Mouse (Mus musculus): ENCODE data around the gene Hoxc8. TPM values are rescaled to one million over a fixed set of nuclear protein-coding genes. Genes with fewer than 3 reads are reported as not detected.

Gene Hoxc8
- polyA plus RNA-seq, 1 experiment from 2014 or later: 22.9 TPM

DNA sequence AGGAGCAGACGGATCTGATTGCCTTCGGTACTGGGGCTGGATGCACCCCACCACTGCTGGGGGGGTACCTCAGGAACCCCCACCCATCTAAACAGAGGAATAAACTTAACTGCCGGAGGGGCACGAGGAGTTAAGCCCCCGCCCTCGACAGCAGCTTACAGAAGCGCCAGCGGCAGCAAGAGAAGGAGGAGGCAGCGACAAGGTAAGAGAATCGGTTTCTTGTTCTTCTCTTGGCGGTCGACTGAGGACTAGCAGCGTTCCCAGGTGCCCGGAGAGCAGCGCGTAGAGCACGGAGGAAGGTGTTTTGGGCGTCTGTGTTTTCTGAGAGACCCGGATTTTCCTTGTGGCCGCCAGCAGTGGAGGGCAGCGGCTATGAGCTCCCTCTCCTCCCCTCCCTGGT lies 18.2 kb upstream of the Hoxc8 start:
- Histone ChIP-seq H3K27ac (no peak overlapping the region), H3K4me1 (replicated peaks; ENCODE audit: control insufficient read depth, insufficient read depth, low read length) (no peaks in the 10 kb centered on the region), H3K4me2 (replicated peaks) (no peak overlapping the region), H3K9ac (no peak overlapping the region), H3K4me3 (replicated peaks; ENCODE audit: low read length) (no peak overlapping the region), H3K9me3 (ENCODE audit: control insufficient read depth, low read length) (no peaks in the 10 kb centered on the region), H3K36me3 (replicated peaks; ENCODE audit: control insufficient read depth, insufficient read depth) (no peaks in the 10 kb centered on the region), H3K27me3 (ENCODE audit: control insufficient read depth, insufficient read depth, low read length) (peaks cover 100% of the 10 kb centered on the region)
- DNase-seq (ENCODE audit: low spot score) (no peak), ATAC-seq (ENCODE audit: low FRiP score) (no peak)
- 2% methylated on average over 21 of the region's 21 CpGs for WGBS

DNA sequence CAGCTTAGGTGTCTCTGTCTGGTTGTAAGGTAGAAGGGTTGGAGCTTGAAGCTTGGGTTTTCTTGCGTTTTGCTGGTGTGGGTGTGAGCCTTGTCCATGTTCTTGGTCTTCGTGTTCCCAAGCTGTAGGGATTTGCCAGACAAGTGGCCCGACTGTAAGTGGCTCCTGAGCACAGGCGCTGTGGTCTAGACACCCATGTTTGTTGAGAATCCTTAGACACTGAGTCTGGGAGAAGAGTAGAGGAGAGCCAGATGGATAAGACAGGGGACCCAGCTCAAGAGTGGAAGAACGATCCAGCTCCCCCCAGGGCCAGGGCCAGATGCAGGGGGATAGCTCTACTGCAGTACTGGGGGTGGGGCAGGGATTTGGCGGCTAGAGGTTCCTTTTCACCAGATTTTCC lies 17.7 kb upstream of the Hoxc8 start:
- Histone ChIP-seq H3K4me1 (replicated peaks; ENCODE audit: control insufficient read depth, insufficient read depth, low read length) (no peaks in the 10 kb centered on the region), H3K4me3 (replicated peaks; ENCODE audit: low read length) (no peak overlapping the region), H3K9ac (no peak overlapping the region), H3K27me3 (ENCODE audit: control insufficient read depth, insufficient read depth, low read length) (peaks cover 100% of the 10 kb centered on the region), H3K27ac (no peak overlapping the region), H3K9me3 (ENCODE audit: control insufficient read depth, low read length) (no peaks in the 10 kb centered on the region), H3K36me3 (replicated peaks; ENCODE audit: control insufficient read depth, insufficient read depth) (no peaks in the 10 kb centered on the region), H3K4me2 (replicated peaks) (no peak overlapping the region)
- ATAC-seq (ENCODE audit: low FRiP score) (no peak), DNase-seq (ENCODE audit: low spot score) (no peak)
- 0% methylated on average over 6 of the region's 6 CpGs for whole genome bisulfite sequencing

DNA sequence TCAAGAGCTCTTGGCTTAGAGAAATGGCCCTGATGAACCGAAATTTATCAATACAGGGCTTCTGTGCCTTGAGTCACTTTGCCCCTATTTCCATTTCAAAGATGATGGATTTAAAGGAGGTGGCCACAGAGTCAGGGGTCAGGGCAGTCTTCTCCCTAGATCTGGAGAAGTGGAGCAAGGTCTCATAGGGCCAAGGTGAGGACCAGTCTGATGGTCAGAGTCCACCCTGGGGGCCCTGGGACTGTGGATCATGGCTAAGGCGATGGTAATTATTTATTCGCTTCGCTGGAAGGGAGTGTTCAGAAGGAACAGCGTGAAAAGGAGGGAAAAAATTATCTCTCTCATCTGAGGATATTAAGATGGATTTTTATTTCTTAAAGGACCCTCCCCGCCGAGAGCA lies 15.4 kb upstream of the Hoxc8 start:
- Histone ChIP-seq H3K4me1 (replicated peaks; ENCODE audit: control insufficient read depth, insufficient read depth, low read length) (no peaks in the 10 kb centered on the region), H3K27ac (no peak overlapping the region), H3K9me3 (ENCODE audit: control insufficient read depth, low read length) (no peaks in the 10 kb centered on the region), H3K4me2 (replicated peaks) (no peak overlapping the region), H3K36me3 (replicated peaks; ENCODE audit: control insufficient read depth, insufficient read depth) (no peaks in the 10 kb centered on the region), H3K9ac (no peak overlapping the region), H3K4me3 (replicated peaks; ENCODE audit: low read length) (no peak overlapping the region), H3K27me3 (ENCODE audit: control insufficient read depth, insufficient read depth, low read length) (peaks cover 100% of the 10 kb centered on the region)
- 4% methylated on average over 7 of the region's 7 CpGs for WGBS
- no peak for DNase-seq (ENCODE audit: low spot score)
- ATAC-seq (ENCODE audit: low FRiP score): no peak

DNA sequence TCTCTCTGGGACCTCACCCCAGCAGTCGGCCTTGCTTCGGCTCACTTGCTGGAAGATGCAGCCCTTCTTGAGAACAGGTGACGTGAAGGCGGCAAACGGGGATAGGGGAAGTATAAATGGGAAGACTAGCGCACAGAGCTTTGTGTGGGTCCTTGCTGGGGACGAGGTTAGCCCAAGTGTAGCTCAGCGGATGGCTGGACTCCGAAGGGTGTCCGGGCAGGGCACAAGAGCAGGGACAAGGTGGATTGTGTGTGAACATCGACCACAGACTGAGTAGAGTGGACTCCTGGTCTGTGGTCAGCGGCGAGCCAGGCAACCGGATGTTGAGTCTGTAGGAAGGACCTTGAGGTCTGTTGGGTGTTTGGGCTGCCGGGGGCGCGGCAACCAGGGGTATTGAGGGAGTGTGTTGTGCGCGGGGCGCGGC lies 14.7 kb upstream of the Hoxc8 start:
- Histone ChIP-seq H3K4me3 (replicated peaks; ENCODE audit: low read length) (no peak overlapping the region), H3K4me1 (replicated peaks; ENCODE audit: control insufficient read depth, insufficient read depth, low read length) (no peaks in the 10 kb centered on the region), H3K27me3 (ENCODE audit: control insufficient read depth, insufficient read depth, low read length) (peaks cover 100% of the 10 kb centered on the region), H3K9ac (no peak overlapping the region), H3K9me3 (ENCODE audit: control insufficient read depth, low read length) (no peaks in the 10 kb centered on the region), H3K36me3 (replicated peaks; ENCODE audit: control insufficient read depth, insufficient read depth) (no peaks in the 10 kb centered on the region), H3K4me2 (replicated peaks) (no peak overlapping the region), H3K27ac (no peak overlapping the region)
- no peak for DNase-seq (ENCODE audit: low spot score)
- no peak for ATAC-seq (ENCODE audit: low FRiP score)
- 2% methylated on average over 21 of the region's 21 CpGs for WGBS

DNA sequence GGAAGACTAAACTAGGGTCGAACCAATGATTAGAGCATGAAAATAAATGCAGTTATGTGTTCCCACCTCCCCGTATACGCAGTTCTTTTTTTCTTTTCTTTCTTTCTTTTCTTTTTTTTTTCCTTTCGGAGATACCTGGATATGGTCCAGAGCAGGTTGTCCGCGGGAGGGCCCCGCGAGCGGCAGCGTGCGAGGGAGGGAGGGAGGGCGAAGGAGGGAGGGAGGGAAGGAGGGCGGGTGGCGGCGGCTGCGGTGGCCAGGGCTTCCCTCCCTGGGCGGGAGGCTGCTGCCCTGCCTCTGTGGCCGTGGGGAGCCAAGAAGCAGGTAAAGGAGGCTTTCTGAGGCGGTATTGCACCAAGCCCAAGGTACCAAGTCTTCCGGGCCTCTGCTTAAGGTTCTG lies 14.2 kb upstream of the Hoxc8 start, which contains the start of gene Hoxc9:
Hoxc9 (plus strand) TSS at position 269 of the 400 bp plus-strand sequence.
- 2% methylated on average over 15 of the region's 20 CpGs for WGBS
- no peaks in the 10 kb centered on the region for H3K4me1 ChIP-seq (replicated peaks; ENCODE audit: control insufficient read depth, insufficient read depth, low read length)
- H3K27ac ChIP-seq: no peak within 1 kb of the TSS
- ATAC-seq (ENCODE audit: low FRiP score) (no peak), DNase-seq (ENCODE audit: low spot score) (no peak)
- peaks cover 100% of the 10 kb centered on the region for H3K27me3 ChIP-seq (ENCODE audit: control insufficient read depth, insufficient read depth, low read length)
- no peak within 1 kb of the TSS for H3K4me3 ChIP-seq (replicated peaks; ENCODE audit: low read length)
- H3K36me3 ChIP-seq (replicated peaks; ENCODE audit: control insufficient read depth, insufficient read depth): no peaks in the 10 kb centered on the region
- H3K9me3 ChIP-seq (ENCODE audit: control insufficient read depth, low read length): no peaks in the 10 kb centered on the region
- no peak within 1 kb of the TSS for H3K9ac ChIP-seq
- no peak within 1 kb of the TSS for H3K4me2 ChIP-seq (replicated peaks)

DNA sequence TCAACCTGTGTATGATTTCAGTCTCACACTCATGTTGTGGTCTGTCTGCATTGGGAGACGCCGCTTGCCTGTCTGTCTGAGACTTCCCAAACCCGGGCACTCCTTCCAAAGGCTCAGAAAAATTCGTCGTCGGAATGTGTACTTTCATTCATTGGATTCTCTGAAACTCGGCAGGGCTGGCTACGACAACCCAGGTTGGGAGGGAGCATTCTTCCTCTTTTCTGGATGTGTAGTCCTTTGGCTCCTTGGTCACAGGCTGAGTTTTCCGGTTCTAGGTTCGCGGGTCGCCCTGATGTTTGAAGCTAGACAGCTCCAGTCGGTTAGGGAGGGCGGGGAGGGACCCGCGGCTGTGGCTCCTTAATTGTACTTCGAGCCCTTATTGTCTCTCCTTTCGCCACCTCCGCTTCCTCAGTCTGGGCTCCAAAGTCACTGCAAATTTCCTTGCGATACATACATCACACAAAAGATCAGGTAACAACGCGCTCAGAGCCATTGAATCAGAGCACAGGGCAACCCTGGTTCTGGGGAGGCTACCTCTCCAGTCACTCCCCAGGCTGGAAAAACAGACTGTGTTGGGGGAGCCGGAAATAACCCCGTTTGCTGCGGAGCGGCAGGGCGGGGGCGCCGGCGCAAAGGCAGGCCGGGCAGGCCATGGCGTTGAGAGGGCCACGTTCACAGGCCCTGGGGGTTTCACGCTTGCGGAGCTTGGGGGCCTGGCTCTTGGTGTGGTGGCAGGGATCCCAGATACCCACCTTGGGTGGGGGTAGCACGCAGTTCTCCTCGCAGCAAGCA lies 13.6 kb upstream of the Hoxc8 start:
- Histone ChIP-seq H3K4me3 (replicated peaks; ENCODE audit: low read length) (no peak overlapping the region), H3K9ac (no peak overlapping the region), H3K27ac (no peak overlapping the region), H3K36me3 (replicated peaks; ENCODE audit: control insufficient read depth, insufficient read depth) (no peaks in the 10 kb centered on the region), H3K4me1 (replicated peaks; ENCODE audit: control insufficient read depth, insufficient read depth, low read length) (no peaks in the 10 kb centered on the region), H3K4me2 (replicated peaks) (no peak overlapping the region), H3K27me3 (ENCODE audit: control insufficient read depth, insufficient read depth, low read length) (peaks cover 100% of the 10 kb centered on the region), H3K9me3 (ENCODE audit: control insufficient read depth, low read length) (no peaks in the 10 kb centered on the region)
- ATAC-seq (ENCODE audit: low FRiP score) (no peak), DNase-seq (ENCODE audit: low spot score) (no peak)
- WGBS: under 1% methylated on average over 37 of the region's 37 CpGs

DNA sequence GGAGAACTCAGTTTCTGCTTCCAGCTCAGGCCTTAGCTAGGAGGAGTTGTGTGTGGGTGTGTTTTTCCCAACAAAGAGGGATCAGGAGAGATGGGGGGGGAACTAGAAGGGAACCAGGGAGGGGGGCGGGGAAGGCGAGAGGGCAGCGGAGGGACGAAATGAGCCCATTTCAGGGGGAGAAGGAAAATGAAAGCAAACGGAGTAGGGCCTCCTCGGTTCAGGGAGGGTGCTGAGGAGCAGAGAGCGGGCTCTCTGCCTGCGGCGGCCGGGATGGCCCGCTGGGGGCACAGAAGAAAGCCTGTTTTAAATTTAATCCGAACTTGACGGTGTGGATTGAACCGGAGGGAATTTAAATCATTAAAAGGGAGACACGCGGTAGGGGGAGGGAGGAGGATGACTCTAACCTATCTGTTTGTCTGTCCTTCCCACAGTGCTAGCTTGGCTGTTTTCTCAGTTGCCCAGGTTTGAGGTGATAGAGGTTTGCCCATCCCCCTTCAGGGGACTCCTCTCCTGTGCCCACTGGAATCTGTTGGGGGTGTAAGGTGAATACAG lies 12.9 kb upstream of the Hoxc8 start:
- no peak overlapping the region for H3K9ac ChIP-seq
- DNase-seq (ENCODE audit: low spot score): no peak
- no peaks in the 10 kb centered on the region for H3K4me1 ChIP-seq (replicated peaks; ENCODE audit: control insufficient read depth, insufficient read depth, low read length)
- no peaks in the 10 kb centered on the region for H3K36me3 ChIP-seq (replicated peaks; ENCODE audit: control insufficient read depth, insufficient read depth)
- H3K27me3 ChIP-seq (ENCODE audit: control insufficient read depth, insufficient read depth, low read length): peaks cover 100% of the 10 kb centered on the region
- H3K4me3 ChIP-seq (replicated peaks; ENCODE audit: low read length): no peak overlapping the region
- 2% methylated on average over 16 of the region's 16 CpGs for WGBS
- ATAC-seq (ENCODE audit: low FRiP score): no peak
- no peak overlapping the region for H3K4me2 ChIP-seq (replicated peaks)
- H3K27ac ChIP-seq: no peak overlapping the region
- H3K9me3 ChIP-seq (ENCODE audit: control insufficient read depth, low read length): no peaks in the 10 kb centered on the region

DNA sequence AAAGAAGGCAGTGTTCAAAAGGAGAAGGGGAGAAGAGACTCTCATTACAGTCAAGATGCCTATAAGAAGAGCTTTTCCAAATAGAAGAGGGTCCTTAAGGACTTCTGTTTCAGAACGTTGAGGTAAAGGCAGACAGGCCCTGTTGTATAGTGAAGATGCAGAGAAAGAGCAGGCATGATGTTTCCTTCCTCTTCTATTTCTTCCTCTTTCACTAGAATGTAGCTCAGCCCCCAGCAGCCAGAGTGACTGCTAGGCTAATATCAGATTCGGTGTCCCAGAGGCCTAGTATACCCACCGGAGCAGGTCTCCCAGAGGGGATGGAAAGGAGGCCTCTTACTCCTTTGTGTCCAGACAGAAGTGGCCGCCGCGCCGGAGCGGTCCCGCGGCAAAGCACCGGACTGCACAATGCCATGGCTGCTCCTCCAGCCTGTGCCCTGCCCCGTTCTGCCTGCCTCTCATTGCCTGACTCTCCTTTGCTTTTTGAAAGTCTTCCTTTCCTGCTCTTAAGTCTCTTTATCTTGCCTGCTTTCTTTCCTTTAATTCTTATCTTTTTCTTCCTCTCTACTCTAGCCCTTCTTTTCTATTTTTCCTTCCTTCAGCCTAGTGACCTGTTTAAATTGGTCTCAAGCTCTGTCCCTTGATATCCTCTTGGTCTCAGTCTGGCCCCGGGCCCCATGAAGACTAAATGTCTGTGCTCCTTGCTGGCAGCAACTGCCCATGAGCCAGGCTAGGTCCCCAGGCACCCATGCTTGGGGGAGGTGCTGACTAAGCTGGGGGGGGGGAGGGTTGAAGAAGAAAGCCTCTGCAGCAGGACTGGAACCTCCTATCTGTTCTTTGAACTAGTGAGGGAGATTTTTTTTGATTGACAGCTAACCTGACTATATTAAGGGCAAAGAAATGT lies 11.5 kb upstream of the Hoxc8 start:
- H3K9ac ChIP-seq: no peak overlapping the region
- no peak overlapping the region for H3K4me3 ChIP-seq (replicated peaks; ENCODE audit: low read length)
- WGBS: under 1% methylated on average over 13 of the region's 13 CpGs

DNA sequence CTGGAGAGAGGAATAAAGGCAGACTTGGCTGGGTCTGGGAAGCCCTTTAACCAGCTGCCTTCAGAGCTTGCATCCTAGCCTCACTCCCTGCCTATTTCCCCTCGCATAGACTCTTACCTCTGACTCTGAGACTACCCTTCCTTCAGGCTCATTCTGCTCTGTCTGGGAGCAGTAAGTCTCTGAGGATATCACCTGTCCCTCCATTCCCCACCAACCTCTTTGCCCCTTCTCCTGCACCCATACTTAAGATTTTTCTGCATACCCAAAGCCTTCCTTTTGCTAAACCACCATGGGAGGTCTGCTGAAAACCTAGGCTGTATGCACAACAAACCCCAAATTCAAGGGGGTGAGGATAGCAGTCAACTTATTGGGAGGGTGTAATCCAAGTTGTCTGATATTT lies 10.5 kb upstream of the Hoxc8 start:
- 0% methylated on average over 1 of the region's 1 CpGs for WGBS
- no peaks in the 10 kb centered on the region for H3K9me3 ChIP-seq (ENCODE audit: control insufficient read depth, low read length)
- H3K4me3 ChIP-seq (replicated peaks; ENCODE audit: low read length): no peak overlapping the region
- DNase-seq (ENCODE audit: low spot score) (no peak), ATAC-seq (ENCODE audit: low FRiP score) (no peak)
- no peak overlapping the region for H3K4me2 ChIP-seq (replicated peaks)
- peaks cover 100% of the 10 kb centered on the region for H3K27me3 ChIP-seq (ENCODE audit: control insufficient read depth, insufficient read depth, low read length)
- H3K4me1 ChIP-seq (replicated peaks; ENCODE audit: control insufficient read depth, insufficient read depth, low read length): no peaks in the 10 kb centered on the region
- H3K36me3 ChIP-seq (replicated peaks; ENCODE audit: control insufficient read depth, insufficient read depth): no peaks in the 10 kb centered on the region
- H3K27ac ChIP-seq: no peak overlapping the region
- H3K9ac ChIP-seq: no peak overlapping the region

More for the DNA sequence above, 11.5 kb upstream of the Hoxc8 start:
- DNase-seq (ENCODE audit: low spot score) (no peak), ATAC-seq (ENCODE audit: low FRiP score) (no peak)
- Histone ChIP-seq H3K27me3 (ENCODE audit: control insufficient read depth, insufficient read depth, low read length) (peaks cover 100% of the 10 kb centered on the region), H3K36me3 (replicated peaks; ENCODE audit: control insufficient read depth, insufficient read depth) (no peaks in the 10 kb centered on the region), H3K4me2 (replicated peaks) (no peak overlapping the region), H3K4me1 (replicated peaks; ENCODE audit: control insufficient read depth, insufficient read depth, low read length) (no peaks in the 10 kb centered on the region), H3K27ac (no peak overlapping the region), H3K9me3 (ENCODE audit: control insufficient read depth, low read length) (no peaks in the 10 kb centered on the region)
